Mouse (Mus musculus): ENCODE data around the gene Pkd1l1.

Pkd1l1 gene

GRCm38 (mm10) chr11:8942446-8942845 is 30.6 kb downstream of the Pkd1l1 start:
- DNase-seq (ENCODE audit: low read depth, low spot score) = no peak

GRCm38 (mm10) chr11:8936431-8937110 is 36.5 kb downstream of the Pkd1l1 start:
- no peak for DNase-seq (ENCODE audit: low read depth, low spot score)

- DNase-seq (ENCODE audit: low read depth, low spot score) = no peak
Measured at GRCm38 (mm10) chr11:8916081-8916671, 56.9 kb downstream of the Pkd1l1 start.

GRCm38 (mm10) chr11:8882793-8883192 is 90.3 kb downstream of the Pkd1l1 start:
- DNase-seq (ENCODE audit: low read depth, low spot score) = no peak

- peak; percentile 38 for DNase-seq (ENCODE audit: low read depth, low spot score)
Measured at GRCm38 (mm10) chr11:8881521-8881920, 91.5 kb downstream of the Pkd1l1 start.

- DNase-seq (ENCODE audit: low read depth, low spot score) = no peak
Measured at GRCm38 (mm10) chr11:8870115-8870514, 103.0 kb downstream of the Pkd1l1 start.

- no peak for DNase-seq (ENCODE audit: low read depth, low spot score)
Measured at GRCm38 (mm10) chr11:8866021-8866420, 107.0 kb downstream of the Pkd1l1 start.

- no peak for DNase-seq (ENCODE audit: low read depth, low spot score)
Measured at GRCm38 (mm10) chr11:8863955-8864675, 109.0 kb downstream of the Pkd1l1 start.

GRCm38 (mm10) chr11:8862426-8862825 is 110.6 kb downstream of the Pkd1l1 start:
- DNase-seq (ENCODE audit: low read depth, low spot score) = no peak

GRCm38 (mm10) chr11:8861978-8862377 is 111.1 kb downstream of the Pkd1l1 start:
- DNase-seq (ENCODE audit: low read depth, low spot score) = no peak

GRCm38 (mm10) chr11:8860878-8861277 is 112.2 kb downstream of the Pkd1l1 start:
- DNase-seq (ENCODE audit: low read depth, low spot score) = peak; percentile 56

- DNase-seq (ENCODE audit: low read depth, low spot score) = peak; percentile 81
Measured at GRCm38 (mm10) chr11:8859868-8860267, 113.2 kb downstream of the Pkd1l1 start.

- DNase-seq (ENCODE audit: low read depth, low spot score) = no peak
Measured at GRCm38 (mm10) chr11:8859041-8859440, 114.0 kb downstream of the Pkd1l1 start.

GRCm38 (mm10) chr11:8856125-8856524 is 116.9 kb downstream of the Pkd1l1 start:
- no peak for DNase-seq (ENCODE audit: low read depth, low spot score)

GRCm38 (mm10) chr11:8848049-8848448 is 125.0 kb downstream of the Pkd1l1 start:
- no peak for DNase-seq (ENCODE audit: low read depth, low spot score)

GRCm38 (mm10) chr11:8847627-8848026 is 125.4 kb downstream of the Pkd1l1 start:
- no peak for DNase-seq (ENCODE audit: low read depth, low spot score)

- no peak for DNase-seq (ENCODE audit: low read depth, low spot score)
Measured at GRCm38 (mm10) chr11:8836176-8836575, 136.9 kb downstream of the Pkd1l1 start.

- DNase-seq (ENCODE audit: low read depth, low spot score) = peak; percentile 25
Measured at GRCm38 (mm10) chr11:8834121-8834520, 138.9 kb downstream of the Pkd1l1 start.

- no peak for DNase-seq (ENCODE audit: low read depth, low spot score)
Measured at GRCm38 (mm10) chr11:8830551-8830950, 142.5 kb downstream of the Pkd1l1 start.

GRCm38 (mm10) chr11:8829561-8829960 is 143.5 kb downstream of the Pkd1l1 start:
- DNase-seq (ENCODE audit: low read depth, low spot score) = no peak

- DNase-seq (ENCODE audit: low read depth, low spot score) = no peak
Measured at GRCm38 (mm10) chr11:8828836-8829526, 144.1 kb downstream of the Pkd1l1 start.

GRCm38 (mm10) chr11:8826609-8827008 is 146.5 kb downstream of the Pkd1l1 start:
- DNase-seq (ENCODE audit: low read depth, low spot score) = no peak

Measured in ZHBTc4 (cell line).